Mouse (Mus musculus) ES-Bruce4 (cell line): ENCODE data around the gene Slc22a13.

ENCODE experiments used
- CTCF ChIP-seq: IDR thresholded peaks from one replicate; pipeline ENCODE4 v1.8.1; 2011; ENCODE audit warnings: low read depth, low read length
- EP300 ChIP-seq: IDR thresholded peaks from 2 replicates; pipeline ENCODE4 v1.6.1; 2011; ENCODE audit warnings: low read depth, low read length; ENCODE audit not compliant: insufficient read depth
- POLR2A ChIP-seq: IDR thresholded peaks from one replicate; pipeline ENCODE4 v1.8.1; 2011; ENCODE audit warnings: low read length; ENCODE audit not compliant: insufficient read depth

DNA sequence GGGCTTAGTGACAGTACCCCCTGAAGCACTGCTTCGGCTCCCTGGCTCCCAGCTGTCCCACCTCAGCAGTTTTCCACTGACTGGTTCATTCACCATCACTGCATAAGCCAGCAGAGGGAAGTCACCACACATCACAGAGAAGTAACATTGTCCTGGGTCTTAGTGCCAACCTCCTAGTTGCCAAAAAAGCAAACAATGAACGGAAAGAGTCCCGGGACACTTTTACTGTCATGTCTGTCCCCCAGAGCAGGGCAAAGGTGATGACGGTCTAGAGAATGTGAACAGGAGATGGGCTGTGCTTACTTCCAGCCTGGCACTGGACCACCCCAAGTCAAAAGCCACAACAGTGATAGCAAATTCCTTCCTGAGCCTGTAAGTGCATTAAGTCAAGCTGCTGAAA lies 29.9 kb upstream of the Slc22a13 start:
- no peak for TF ChIP-seq CTCF
- no peak for TF ChIP-seq EP300
- no peak for TF ChIP-seq POLR2A
